Comparison of ENCODE assay signal across 9 mouse cellular contexts in the genomic region with DNA sequence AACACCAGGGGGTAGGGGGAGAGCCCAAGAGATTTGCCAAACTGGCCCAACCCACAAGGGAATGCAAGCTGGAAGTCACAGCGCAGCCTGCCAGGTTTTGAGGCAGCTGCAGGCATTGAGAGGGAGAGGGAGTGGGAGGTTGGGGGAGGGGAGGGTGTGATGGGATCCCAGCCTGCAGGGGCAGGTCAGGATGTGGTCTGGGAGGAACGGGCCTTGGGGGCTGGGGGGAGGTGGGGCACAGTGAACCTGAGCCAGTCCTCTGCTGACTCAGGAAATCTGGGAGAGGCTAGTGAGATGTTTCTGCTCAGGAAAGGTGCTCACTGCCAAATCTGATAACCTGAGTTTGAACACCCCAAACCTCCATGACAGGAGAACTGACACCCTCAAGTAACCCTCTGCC. TPM values are rescaled to one million over a fixed set of nuclear protein-coding genes. Genes with fewer than 3 reads are reported as not detected.
DNase-seq lines count a peak whose midpoint lies in the region; ATAC-seq and TF ChIP-seq lines count a peak whose summit lies in the region.
"Had no signal": no experiment of that assay in that cellular context is flagged by ENCODE, and none has a peak within 500 bp of the region (broad histone marks: within the 10 kb centered on the region; RNA-seq: fewer than 3 reads in every experiment).

No protein-coding gene starts in this region.

- H3K27me3 ChIP-seq in hindbrain, embryonic 11.5 days (ENCODE audit: control insufficient read depth, insufficient read depth, low read length): no peaks in the 10 kb centered on the region
- H3K27me3 ChIP-seq in hindbrain, embryonic 16.5 days (replicated peaks; ENCODE audit: control insufficient read depth, insufficient read depth, low read length): no peaks in the 10 kb centered on the region
- H3K27me3 ChIP-seq in C2C12 (ENCODE audit: control insufficient read depth, insufficient read depth, insufficient read length): no peaks in the 10 kb centered on the region
- H3K27me3 ChIP-seq in intestine, postnatal 0 days (replicated peaks; ENCODE audit: control insufficient read depth, insufficient read depth, low read length): no peaks in the 10 kb centered on the region

- H3K36me3 ChIP-seq in hindbrain, embryonic 11.5 days (ENCODE audit: control insufficient read depth, insufficient read depth, low read length): no peaks in the 10 kb centered on the region
- peaks cover 4% of the 10 kb centered on the region; the same call in 1 of the 2 replicates for H3K36me3 ChIP-seq in hindbrain, embryonic 16.5 days (ENCODE audit: control insufficient read depth, insufficient read depth, low read length)
- peaks cover 7% of the 10 kb centered on the region for H3K36me3 ChIP-seq in C2C12 (ENCODE audit: control insufficient read depth, insufficient read depth)
- peaks cover 7% of the 10 kb centered on the region; the same call in 1 of the 2 replicates for H3K36me3 ChIP-seq in intestine, postnatal 0 days (ENCODE audit: control insufficient read depth, insufficient read depth)

- WGBS in hindbrain, embryonic 11.5 days: 5% methylated on average over 2 of the region's 2 CpGs
- WGBS in hindbrain, embryonic 16.5 days: 7% methylated on average over 2 of the region's 2 CpGs
- 29% methylated on average over 2 of the region's 2 CpGs for WGBS in intestine, postnatal 0 days

- no peaks in the 10 kb centered on the region for H3K9me3 ChIP-seq in hindbrain, embryonic 11.5 days (ENCODE audit: control insufficient read depth, low read length)
- H3K9me3 ChIP-seq in hindbrain, embryonic 16.5 days (ENCODE audit: control insufficient read depth, low read length): no peaks in the 10 kb centered on the region
- no peaks in the 10 kb centered on the region for H3K9me3 ChIP-seq in intestine, postnatal 0 days (ENCODE audit: control insufficient read depth)

- no peak overlapping the region for H3K9ac ChIP-seq in hindbrain, embryonic 11.5 days (ENCODE audit: low read depth, low read length)
- H3K9ac ChIP-seq in hindbrain, embryonic 16.5 days (ENCODE audit: low read depth, low read length): no peak overlapping the region
- H3K9ac ChIP-seq in intestine, postnatal 0 days (ENCODE audit: low read depth, low read length): no peak overlapping the region

- H3K4me3 ChIP-seq in hindbrain, embryonic 11.5 days (ENCODE audit: low read depth, low read length): no peak overlapping the region
- no peak overlapping the region for H3K4me3 ChIP-seq in hindbrain, embryonic 16.5 days (ENCODE audit: low read length)
- H3K4me3 ChIP-seq in C2C12 (ENCODE audit: insufficient read depth, poor library complexity, severe bottlenecking): no peak overlapping the region
- no peak overlapping the region for H3K4me3 ChIP-seq in intestine, postnatal 0 days (ENCODE audit: low read depth, low read length)

- TF ChIP-seq POLR2A in brain, embryonic 14.5 days (IDR thresholded peaks at IDR 0.05; ENCODE audit: borderline replicate concordance, extremely low read depth, insufficient read depth, insufficient read length, poor library complexity, severe bottlenecking): no peak

- H3K79me3 ChIP-seq in C2C12 (ENCODE audit: low read depth): no peaks in the 10 kb centered on the region

- no peak overlapping the region for H3K27ac ChIP-seq in hindbrain, embryonic 11.5 days (ENCODE audit: low read depth, low read length)
- no peak overlapping the region for H3K27ac ChIP-seq in hindbrain, embryonic 16.5 days (ENCODE audit: low read depth, low read length)
- no peak overlapping the region for H3K27ac ChIP-seq in intestine, postnatal 0 days (ENCODE audit: low read depth, low read length)

- no peak overlapping the region for H3K4me2 ChIP-seq in hindbrain, embryonic 11.5 days (replicated peaks; ENCODE audit: low read depth, low read length)
- no peak overlapping the region for H3K4me2 ChIP-seq in hindbrain, embryonic 16.5 days (ENCODE audit: low read length)
- no peak overlapping the region for H3K4me2 ChIP-seq in intestine, postnatal 0 days (replicated peaks; ENCODE audit: low read depth)

- peaks cover 4% of the 10 kb centered on the region; the same call in 1 of the 2 replicates for H3K4me1 ChIP-seq in hindbrain, embryonic 11.5 days (replicated peaks; ENCODE audit: control insufficient read depth, insufficient read depth, low read length)
- no peaks in the 10 kb centered on the region for H3K4me1 ChIP-seq in hindbrain, embryonic 16.5 days (ENCODE audit: control insufficient read depth, insufficient read depth, low read depth, low read length)
- 0 out of 2 replicates have a peak, but pooled peaks cover 3% of the 10 kb centered on the region for H3K4me1 ChIP-seq in intestine, postnatal 0 days (replicated peaks; ENCODE audit: control insufficient read depth, insufficient read depth, low read length)

- peak; percentile 6; the same call in 1 of the 2 replicates for ATAC-seq in hindbrain, embryonic 11.5 days (ENCODE audit: low FRiP score)
- ATAC-seq in hindbrain, embryonic 16.5 days: no peak
- no peak for ATAC-seq in intestine, postnatal 0 days
- ATAC-seq in CD4-positive, CD25-positive, alpha-beta regulatory T cell, adult 4 months: no peak
- ATAC-seq in activated CD4-positive, CD25-positive, alpha-beta regulatory T cell, adult 4 months: no peak

- no peaks in the 10 kb centered on the region for H3K79me2 ChIP-seq in C2C12 (ENCODE audit: control insufficient read depth, insufficient read depth)

- H3ac ChIP-seq in C2C12 (ENCODE audit: control insufficient read depth, insufficient read length, low read depth): no peak overlapping the region

- no peak for DNase-seq in hindbrain, embryonic 11.5 days (ENCODE audit: low spot score)
- peak; percentile 66 for DNase-seq in brain, embryonic 14.5 days (ENCODE audit: low read depth)
- no peak for DNase-seq in frontal cortex, postnatal 36 days (ENCODE audit: low spot score in 2 of 2)
- DNase-seq: adrenal gland, adult 8-10 months had no signal

- no peak for TF ChIP-seq CTCF in C2C12 (IDR thresholded peaks at IDR 0.05; ENCODE audit: control insufficient read depth, insufficient read depth, insufficient read length)
- TF ChIP-seq CTCF in brain, embryonic 14.5 days (IDR thresholded peaks at IDR 0.05; ENCODE audit: borderline replicate concordance, extremely low read depth, insufficient read depth, insufficient read length): no peak
- TF ChIP-seq CTCF in intestine, postnatal 0 days (IDR thresholded peaks at IDR 0.05; ENCODE audit: low read depth): 0 out of 2 replicates have a peak, but pooled peaks have one; percentile 9

TF ChIP-seq in C2C12, 6 proteins besides CTCF, POLR2A, EP300 and RAD21:
- TF ChIP-seq MYOG (IDR thresholded peaks at IDR 0.05; ENCODE audit: control insufficient read depth, extremely low read depth, insufficient read length) (no peak), CEBPB (IDR thresholded peaks at IDR 0.05; ENCODE audit: low read depth) (no peak), MYOD1 (IDR thresholded peaks at IDR 0.05; ENCODE audit: control insufficient read depth, insufficient read length, low read depth) (peak; percentile 32)
TF ChIP-seq in C2C12: peak in this region for 1.

RNA-seq across cellular contexts. Expression of a gene that starts 10.9 kb away (rescaled TPM):
- 28.4 and 30.6 TPM in 2 replicates for polyA plus RNA-seq in hindbrain, embryonic 11.5 days (2014; fragmentation: Nextera tagmentation; extraction: Ambion mirVana)
- 23.4 and 27.6 TPM in 2 replicates for polyA plus RNA-seq in hindbrain, embryonic 16.5 days (2015; fragmentation: Nextera tagmentation; extraction: Ambion mirVana)
- polyA plus RNA-seq in C2C12 (2012; fragmentation: generic; extraction: Trizol): 26.8 TPM
- polyA plus RNA-seq in brain, embryonic 14.5 days (2012; rRNA removed): 35.3 and 63.0 TPM in 2 replicates
- polyA plus RNA-seq in intestine, postnatal 0 days (2015; fragmentation: Nextera tagmentation; extraction: Ambion mirVana): 16.7 and 17.1 TPM in 2 replicates
- 10 to 100 TPM; 16.3 to 21.5 TPM for polyA plus RNA-seq in CD4-positive, CD25-positive, alpha-beta regulatory T cell, adult 4 months (2017; shearing (Covaris generic))
- polyA plus RNA-seq in activated CD4-positive, CD25-positive, alpha-beta regulatory T cell, adult 4 months (2017; shearing (Covaris generic)): 10 to 100 TPM; 15.8 to 21.3 TPM
